8 mouse cellular contexts compared by ENCODE assay signal in genomic region chr14:48131576-48131922, GRCm38 (mm10). TPM values are rescaled to one million over a fixed set of nuclear protein-coding genes. Genes with fewer than 3 reads are reported as not detected.
DNase-seq lines count a peak whose midpoint lies in the region; ATAC-seq lines count a peak whose summit lies in the region.

No protein-coding gene starts in this region.

- ATAC-seq in common myeloid progenitor, adult 5-6 weeks (replicated peaks; ENCODE audit: low read depth, poor library complexity, severe bottlenecking): peak; percentile 76
- ATAC-seq in inflammation-experienced regulatory T-cells, adult 6 months: no peak

- peak; percentile 82 for DNase-seq in layer of hippocampus, adult 9-11 months
- no peak for DNase-seq in layer of hippocampus, postnatal 10 days (ENCODE audit: low spot score in 2 of 2)
- DNase-seq in kidney, adult 11 months: peak; percentile 62
- DNase-seq in lung, postnatal 14 days: peak; percentile 46
- DNase-seq in left cerebral cortex, adult 11 months (ENCODE audit: low spot score): no peak
- DNase-seq in yolk sac, embryonic 10.5 days (ENCODE audit: low spot score): no peak

RNA-seq across cellular contexts. Expression of gene Peli2, which starts 10.9 kb away (rescaled TPM):
- total RNA-seq in layer of hippocampus, postnatal 10 days (2021): 10 to 100 TPM; 20.4 to 23.5 TPM
- total RNA-seq in common myeloid progenitor, adult 5-6 weeks (2017): 8.6 and 15.1 TPM in 2 replicates
- polyA plus RNA-seq in inflammation-experienced regulatory T-cells, adult 6 months (2017; shearing (Covaris generic)): under 1 TPM; 0.32 to 0.65 (median 0.47) TPM

Comparison
In these comparisons a context has a peak if more than half of its experiments do, and no peak if none do; other contexts are left out.
1. DNase-seq: peak in layer of hippocampus, adult 9-11 months (single experiment), kidney, adult 11 months (single experiment) and lung, postnatal 14 days (single experiment); none in layer of hippocampus, postnatal 10 days (0 of 2), left cerebral cortex, adult 11 months (single experiment) and yolk sac, embryonic 10.5 days (single experiment).